Mouse (Mus musculus) liver, embryonic 13.5 days (tissue): ENCODE data around the gene Mafk. TPM values are rescaled to one million over a fixed set of nuclear protein-coding genes. Genes with fewer than 3 reads are reported as not detected.
"Not testable (repeated sequence)": the region's sequence is repeated elsewhere in the genome, so short reads cannot be mapped to it uniquely, and the experiment has no call there.

Experiments used
- ATAC-seq: fragments of 200-750 bp; cut with Nextera tagmentation; 2 replicates; pipeline ENCODE4 v1.8.0; 2017; ENCODE audit warnings: low read depth, mild to moderate bottlenecking, moderate number of reproducible peaks, moderate library complexity
- DNase-seq: peaks from one replicate; pipeline ENCODE4 v3.0.0; 2022
- H3K27ac ChIP-seq: fragments of 300-500 bp; sonication (generic); 2 replicates; pipeline ENCODE4 v1.5.1; 2015; ENCODE audit warnings: moderate library complexity, mild to moderate bottlenecking, inconsistent platforms
- H3K27me3 ChIP-seq: fragments of 300-500 bp; sonication (generic); 2 replicates; pipeline ENCODE4 v1.6.1; 2015; ENCODE audit warnings: mild to moderate bottlenecking, inconsistent platforms
- H3K36me3 ChIP-seq: fragments of 300-500 bp; sonication (generic); 2 replicates; pipeline ENCODE4 v1.6.1; 2015; ENCODE audit warnings: mild to moderate bottlenecking, inconsistent platforms
- H3K4me1 ChIP-seq: fragments of 300-500 bp; sonication (generic); replicated peaks from 2 replicates; pipeline ENCODE4 v1.6.1; 2015; ENCODE audit warnings: inconsistent platforms
- H3K4me2 ChIP-seq: fragments of 300-500 bp; sonication (generic); 2 replicates; pipeline ENCODE4 v1.6.1; 2015; ENCODE audit warnings: inconsistent platforms, mild to moderate bottlenecking, moderate library complexity
- H3K4me3 ChIP-seq: fragments of 300-500 bp; sonication (generic); replicated peaks from 2 replicates; pipeline ENCODE4 v1.5.1; 2015; ENCODE audit warnings: mild to moderate bottlenecking, inconsistent platforms
- H3K9ac ChIP-seq: fragments of 300-500 bp; sonication (generic); 2 replicates; pipeline ENCODE4 v1.6.1; 2015; ENCODE audit warnings: mild to moderate bottlenecking, inconsistent platforms
- H3K9me3 ChIP-seq: fragments of 300-500 bp; sonication (generic); replicated peaks from 2 replicates; pipeline ENCODE4 v1.6.1; 2016; ENCODE audit warnings: inconsistent platforms
- WGBS: fragments of 180-500 bp; shearing (Covaris S2); methylation state at CpG from one replicate; pipeline ENCODE4 v1.1.7; 2015; ENCODE audit not compliant: insufficient replicate concordance; 5-methylcytosine and 5-hydroxymethylcytosine counted together
- polyA plus RNA-seq: library from polyadenylated mRNA; unstranded; fragments of >200 nt; fragmentation: Nextera tagmentation; extraction: Ambion mirVana; gene quantifications from 2 replicates; pipeline ENCODE4 v1.2.1, GENCODE M21; 2015

Mafk gene
- polyA plus RNA-seq, result 41.6 and 44.9 TPM in 2 replicates

GRCm38 (mm10) chr5:139791227-139792158, at the start of gene Mafk:
Mafk (plus strand) TSS chr5:139791513.
- DNase-seq (peak; percentile 99), ATAC-seq (peak; percentile 78)
- H3K36me3 ChIP-seq, result peaks cover 28% of the 10 kb centered on the region
- peak within 1 kb of the TSS; percentile 100 for H3K4me3 ChIP-seq
- H3K9me3 ChIP-seq, result no peaks in the 10 kb centered on the region
- under 1% methylated on average over 92 of the region's 92 CpGs for WGBS
- H3K4me2 ChIP-seq, result peak within 1 kb of the TSS; percentile 83
- H3K4me1 ChIP-seq, result peaks cover 64% of the 10 kb centered on the region
- peak within 1 kb of the TSS; percentile 100 for H3K9ac ChIP-seq
- no peaks in the 10 kb centered on the region for H3K27me3 ChIP-seq
- peak within 1 kb of the TSS; percentile 99 for H3K27ac ChIP-seq

GRCm38 (mm10) chr5:139742640-139743039, 48.7 kb upstream of the Mafk start:
- H3K27me3 ChIP-seq, result not testable (repeated sequence)
- peak overlapping the region; percentile 69; the same call in 1 of the 2 replicates for H3K27ac ChIP-seq

GRCm38 (mm10) chr5:139745771-139746170, 45.5 kb upstream of the Mafk start:
- 4% methylated on average over 3 of the region's 3 CpGs for WGBS
- DNase-seq, result peak; percentile 61

More at GRCm38 (mm10) chr5:139742640-139743039, 48.7 kb upstream of the Mafk start:
- H3K9me3 ChIP-seq, H3K4me2 ChIP-seq, H3K36me3 ChIP-seq, ATAC-seq, H3K4me3 ChIP-seq, H3K9ac ChIP-seq, DNase-seq: not testable (repeated sequence)
- peaks cover 52% of the 10 kb centered on the region for H3K4me1 ChIP-seq
- WGBS, result 24% methylated on average over 3 of the region's 3 CpGs

GRCm38 (mm10) chr5:139749413-139750125, 41.7 kb upstream of the Mafk start:
- Histone ChIP-seq H3K9ac (no peak overlapping the region), H3K4me2 (no peak overlapping the region), H3K27me3 (peaks cover 2% of the 10 kb centered on the region; the same call in 1 of the 2 replicates), H3K4me3 (no peak overlapping the region), H3K36me3 (peaks cover 41% of the 10 kb centered on the region), H3K4me1 (peaks cover 6% of the 10 kb centered on the region), H3K27ac (no peak overlapping the region), H3K9me3 (no peaks in the 10 kb centered on the region)
- DNase-seq (no peak), ATAC-seq (no peak)
- WGBS, result 77% methylated on average over 16 of the region's 16 CpGs

More at GRCm38 (mm10) chr5:139745771-139746170, 45.5 kb upstream of the Mafk start:
- H3K36me3 ChIP-seq, result peaks cover 7% of the 10 kb centered on the region
- H3K27ac ChIP-seq, result peak overlapping the region; percentile 21; the same call in 1 of the 2 replicates
- peaks cover 2% of the 10 kb centered on the region; the same call in 1 of the 2 replicates for H3K27me3 ChIP-seq
- no peak overlapping the region for H3K4me2 ChIP-seq
- H3K9ac ChIP-seq, result no peak overlapping the region
- H3K4me1 ChIP-seq, result peaks cover 22% of the 10 kb centered on the region
- ATAC-seq, result peak; percentile 80
- no peaks in the 10 kb centered on the region for H3K9me3 ChIP-seq
- no peak overlapping the region for H3K4me3 ChIP-seq

GRCm38 (mm10) chr5:139750535-139750934, 40.8 kb upstream of the Mafk start:
- H3K36me3 ChIP-seq, result peaks cover 51% of the 10 kb centered on the region
- 0 out of 2 replicates have a peak, but pooled peaks have one; percentile 4 for ATAC-seq

GRCm38 (mm10) chr5:139754753-139755152, 36.6 kb upstream of the Mafk start:
- H3K9me3 ChIP-seq, result no peaks in the 10 kb centered on the region
- DNase-seq, result peak; percentile 42
- H3K9ac ChIP-seq, result no peak overlapping the region
- H3K4me1 ChIP-seq, result peaks cover 15% of the 10 kb centered on the region
- no peaks in the 10 kb centered on the region for H3K27me3 ChIP-seq
- ATAC-seq, result no peak
- H3K4me3 ChIP-seq, result no peak overlapping the region
- H3K36me3 ChIP-seq, result peaks cover 93% of the 10 kb centered on the region
- H3K4me2 ChIP-seq, result no peak overlapping the region
- H3K27ac ChIP-seq, result no peak overlapping the region; the same call in 1 of the 2 replicates
- 41% methylated on average over 12 of the region's 12 CpGs for WGBS

More at GRCm38 (mm10) chr5:139750535-139750934, 40.8 kb upstream of the Mafk start:
- peak; percentile 63 for DNase-seq
- no peak overlapping the region for H3K4me3 ChIP-seq
- H3K9me3 ChIP-seq, result no peaks in the 10 kb centered on the region
- H3K9ac ChIP-seq, result no peak overlapping the region
- peaks cover 2% of the 10 kb centered on the region; the same call in 1 of the 2 replicates for H3K27me3 ChIP-seq
- peaks cover 4% of the 10 kb centered on the region; the same call in 1 of the 2 replicates for H3K4me1 ChIP-seq
- no peak overlapping the region for H3K4me2 ChIP-seq
- no peak overlapping the region for H3K27ac ChIP-seq

- H3K36me3 ChIP-seq, result peaks cover 96% of the 10 kb centered on the region
- no peak overlapping the region for H3K27ac ChIP-seq
- H3K4me3 ChIP-seq, result no peak overlapping the region
- 68% methylated on average over 12 of the region's 12 CpGs for WGBS
- peaks cover 13% of the 10 kb centered on the region for H3K4me1 ChIP-seq
- H3K4me2 ChIP-seq, result no peak overlapping the region
- DNase-seq (no peak), ATAC-seq (peak; percentile 56)
- no peaks in the 10 kb centered on the region for H3K27me3 ChIP-seq
- no peaks in the 10 kb centered on the region for H3K9me3 ChIP-seq
- no peak overlapping the region for H3K9ac ChIP-seq
Measured at GRCm38 (mm10) chr5:139756135-139756534, 35.2 kb upstream of the Mafk start.

GRCm38 (mm10) chr5:139756586-139756985, 34.7 kb upstream of the Mafk start:
- no peak overlapping the region for H3K4me3 ChIP-seq
- no peak for DNase-seq
- no peak for ATAC-seq
- peaks cover 11% of the 10 kb centered on the region for H3K4me1 ChIP-seq
- no peaks in the 10 kb centered on the region for H3K27me3 ChIP-seq
- no peaks in the 10 kb centered on the region for H3K9me3 ChIP-seq
- H3K27ac ChIP-seq, result no peak overlapping the region
- H3K4me2 ChIP-seq, result no peak overlapping the region
- H3K9ac ChIP-seq, result no peak overlapping the region
- WGBS, result 90% methylated on average over 2 of the region's 2 CpGs
- peaks cover 96% of the 10 kb centered on the region for H3K36me3 ChIP-seq

GRCm38 (mm10) chr5:139758096-139758495, 33.2 kb upstream of the Mafk start:
- ATAC-seq, result no peak
- no peaks in the 10 kb centered on the region for H3K9me3 ChIP-seq
- H3K36me3 ChIP-seq, result peaks cover 97% of the 10 kb centered on the region
- H3K4me1 ChIP-seq, result peaks cover 11% of the 10 kb centered on the region
- no peaks in the 10 kb centered on the region for H3K27me3 ChIP-seq
- H3K27ac ChIP-seq, result no peak overlapping the region
- no peak overlapping the region for H3K9ac ChIP-seq
- no peak overlapping the region for H3K4me3 ChIP-seq
- no peak for DNase-seq
- 85% methylated on average over 16 of the region's 16 CpGs for WGBS
- no peak overlapping the region for H3K4me2 ChIP-seq

GRCm38 (mm10) chr5:139764296-139764695, 27.0 kb upstream of the Mafk start:
- ATAC-seq (peak; percentile 37; the same call in 1 of the 2 replicates), DNase-seq (no peak)
- no peak overlapping the region for H3K4me3 ChIP-seq
- H3K27ac ChIP-seq, result no peak overlapping the region
- H3K27me3 ChIP-seq, result no peaks in the 10 kb centered on the region
- H3K4me1 ChIP-seq, result no peaks in the 10 kb centered on the region
- H3K9ac ChIP-seq, result no peak overlapping the region
- no peak overlapping the region for H3K4me2 ChIP-seq
- H3K36me3 ChIP-seq, result peaks cover 100% of the 10 kb centered on the region
- H3K9me3 ChIP-seq, result no peaks in the 10 kb centered on the region
- WGBS, result 72% methylated on average over 11 of the region's 11 CpGs

GRCm38 (mm10) chr5:139768216-139768615, 23.1 kb upstream of the Mafk start:
- H3K4me3 ChIP-seq, result no peak overlapping the region
- H3K4me2 ChIP-seq, result no peak overlapping the region
- H3K4me1 ChIP-seq, result no peaks in the 10 kb centered on the region
- no peak overlapping the region for H3K27ac ChIP-seq
- peaks cover 99% of the 10 kb centered on the region for H3K36me3 ChIP-seq
- H3K9me3 ChIP-seq, result no peaks in the 10 kb centered on the region
- 86% methylated on average over 8 of the region's 8 CpGs for WGBS
- DNase-seq, result no peak
- no peaks in the 10 kb centered on the region for H3K27me3 ChIP-seq
- no peak overlapping the region for H3K9ac ChIP-seq
- no peak for ATAC-seq
